Mouse (Mus musculus) layer of hippocampus, postnatal 10 days (tissue): ENCODE data around the gene Nploc4. TPM values are rescaled to one million over a fixed set of nuclear protein-coding genes. Genes with fewer than 3 reads are reported as not detected.
A peak's percentile ranks its signal among the peaks of the same experiment; 100 is the strongest.
"Not testable (repeated sequence)": the region's sequence is repeated elsewhere in the genome, so short reads cannot be mapped to it uniquely, and the experiment has no call there.

ENCODE experiments used
- DNase-seq, 2 experiments: peaks; one replicate each; pipeline ENCODE4 v3.0.0; 2021; ENCODE audit warnings: low spot score in 2 of 2
- total RNA-seq, 2 experiments: library from RNA; stranded (reverse); gene quantifications; 2 replicates each; pipeline ENCODE4 v1.2.3; 2021

Gene Nploc4
- total RNA-seq, 2 experiments from 2014 or later, result 71.2 to 71.4 TPM

DNA sequence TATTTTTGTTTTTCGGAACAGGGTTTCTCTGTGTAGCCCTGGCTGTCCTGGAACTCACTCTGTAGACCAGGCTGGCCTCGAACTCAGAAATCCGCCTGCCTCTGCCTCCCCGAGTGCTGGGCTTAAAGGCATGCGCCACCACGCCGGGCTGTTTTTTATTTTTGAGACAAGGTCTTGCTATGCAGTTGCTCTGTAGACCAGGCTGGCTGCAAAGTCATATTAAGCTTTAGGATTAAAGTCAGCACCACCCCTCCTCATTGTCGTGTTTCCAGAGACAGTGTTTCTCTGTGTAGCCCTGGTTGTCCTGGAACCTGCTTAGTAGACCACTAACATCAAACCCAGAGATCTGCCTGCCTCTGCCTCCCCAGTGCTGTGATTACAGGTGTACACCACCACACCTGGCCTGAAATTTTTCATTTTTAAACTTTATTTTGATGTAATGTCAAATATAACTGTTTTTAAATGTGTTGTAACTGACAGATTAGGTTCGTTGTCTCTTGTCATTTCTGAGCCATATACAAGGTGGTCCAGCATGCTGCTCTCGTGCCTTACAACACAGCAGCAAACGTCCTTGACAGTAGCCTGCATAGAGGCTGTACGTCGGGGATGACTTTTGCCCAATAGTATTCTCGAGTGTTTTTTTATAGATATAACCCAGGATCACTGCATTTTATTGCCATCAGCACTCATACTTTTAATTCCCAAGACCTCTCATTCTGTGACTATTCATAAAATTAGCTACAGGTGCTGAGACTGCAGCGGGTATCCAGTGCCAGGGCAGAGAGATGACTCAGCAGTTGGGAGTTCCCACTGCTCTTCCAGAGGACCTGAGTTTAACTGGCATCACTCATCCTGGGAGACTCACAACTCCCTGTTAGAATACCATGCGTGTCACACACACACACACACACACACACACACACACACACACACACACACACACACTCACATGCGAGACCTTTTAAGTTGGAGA lies 82.9 kb downstream of the Nploc4 start:
- DNase-seq, result no peak

DNA sequence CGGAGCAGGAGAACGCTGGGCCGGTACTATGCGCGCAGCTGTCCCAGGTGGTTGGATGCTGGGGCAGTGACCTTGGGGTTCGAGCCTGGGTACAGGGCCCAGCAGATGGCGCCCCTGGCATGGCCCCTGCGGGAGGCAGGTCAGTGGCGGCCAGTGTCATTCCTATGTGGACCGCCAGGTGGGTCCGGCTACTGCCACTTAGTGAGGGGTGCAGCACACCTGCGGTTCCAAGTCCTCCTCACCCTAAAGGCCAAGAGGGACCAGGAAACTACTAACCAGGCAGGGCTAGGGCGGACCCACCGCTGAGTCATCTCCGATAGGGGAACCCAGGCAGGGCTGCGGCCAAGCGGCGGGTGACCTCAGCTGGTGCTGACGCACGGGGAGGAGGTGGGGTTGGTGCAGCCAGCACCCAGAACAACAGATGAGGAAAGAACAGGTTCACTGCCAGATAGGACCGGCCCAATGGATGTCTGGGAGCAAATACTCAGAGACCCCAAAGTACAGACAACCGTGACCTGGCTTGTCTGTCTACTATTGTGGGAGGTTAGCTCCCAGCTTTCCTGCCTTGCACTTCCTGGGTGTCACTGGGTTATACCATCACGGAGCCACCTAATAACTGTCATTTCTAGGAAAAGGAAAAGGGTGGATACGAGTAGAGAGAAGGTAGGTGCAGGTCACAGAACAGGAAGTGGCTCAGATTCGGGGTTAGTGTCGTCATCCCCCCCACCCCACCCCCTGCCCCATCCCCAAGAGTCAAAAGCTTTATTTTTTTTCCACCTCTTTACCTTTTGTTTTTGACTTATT lies 83.8 kb downstream of the Nploc4 start:
- peak; percentile 71 to 79 for DNase-seq

DNA sequence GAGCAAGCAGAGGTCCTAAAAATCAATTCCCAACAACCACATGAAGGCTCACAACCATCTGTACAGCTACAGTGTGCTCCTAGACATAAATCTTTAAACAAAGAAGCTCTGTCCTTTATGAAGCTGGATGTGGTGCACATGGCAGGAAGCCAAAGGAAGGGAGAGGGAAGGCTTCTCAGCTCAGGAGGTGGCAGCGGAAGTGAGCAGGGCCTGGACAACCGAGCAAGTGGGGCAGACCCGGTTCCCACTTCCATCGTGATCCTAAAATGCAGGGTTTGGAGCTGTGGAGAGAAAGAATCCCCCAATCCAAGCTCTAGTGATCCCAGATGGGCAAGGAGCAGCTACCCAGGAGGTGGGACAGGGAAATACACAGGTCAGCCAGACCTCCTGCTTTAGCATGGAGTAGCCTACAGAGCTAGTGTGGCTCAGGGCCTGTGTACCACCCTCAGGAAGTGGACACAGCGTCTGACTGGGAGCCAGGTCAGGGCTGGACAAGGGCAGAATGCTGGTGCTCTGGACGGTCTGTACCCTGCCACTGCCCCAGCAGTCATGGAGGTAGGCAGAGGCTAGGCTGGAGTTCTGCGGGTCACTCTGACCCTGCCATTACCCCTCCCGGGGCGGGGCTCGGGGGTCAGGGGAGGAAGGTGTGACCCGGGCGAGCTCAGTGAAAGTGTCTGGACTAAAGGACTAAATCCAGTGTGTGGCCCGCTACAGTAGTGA lies 84.8 kb downstream of the Nploc4 start:
- peak; percentile 29 to 35 for DNase-seq

DNA sequence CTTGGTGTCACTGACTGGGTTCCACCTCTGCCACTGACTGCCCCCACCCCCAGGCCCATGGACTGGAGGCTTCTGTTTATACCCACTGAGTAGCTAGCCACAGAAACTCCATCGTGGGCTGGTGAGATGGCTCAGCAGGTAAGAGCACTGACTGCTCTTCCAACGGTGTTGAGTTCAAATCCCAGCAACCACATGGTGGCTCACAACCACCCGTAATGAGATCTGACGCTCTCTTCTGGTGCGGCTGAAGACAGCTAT lies 85.5 kb downstream of the Nploc4 start:
- not testable (repeated sequence) for DNase-seq

DNA sequence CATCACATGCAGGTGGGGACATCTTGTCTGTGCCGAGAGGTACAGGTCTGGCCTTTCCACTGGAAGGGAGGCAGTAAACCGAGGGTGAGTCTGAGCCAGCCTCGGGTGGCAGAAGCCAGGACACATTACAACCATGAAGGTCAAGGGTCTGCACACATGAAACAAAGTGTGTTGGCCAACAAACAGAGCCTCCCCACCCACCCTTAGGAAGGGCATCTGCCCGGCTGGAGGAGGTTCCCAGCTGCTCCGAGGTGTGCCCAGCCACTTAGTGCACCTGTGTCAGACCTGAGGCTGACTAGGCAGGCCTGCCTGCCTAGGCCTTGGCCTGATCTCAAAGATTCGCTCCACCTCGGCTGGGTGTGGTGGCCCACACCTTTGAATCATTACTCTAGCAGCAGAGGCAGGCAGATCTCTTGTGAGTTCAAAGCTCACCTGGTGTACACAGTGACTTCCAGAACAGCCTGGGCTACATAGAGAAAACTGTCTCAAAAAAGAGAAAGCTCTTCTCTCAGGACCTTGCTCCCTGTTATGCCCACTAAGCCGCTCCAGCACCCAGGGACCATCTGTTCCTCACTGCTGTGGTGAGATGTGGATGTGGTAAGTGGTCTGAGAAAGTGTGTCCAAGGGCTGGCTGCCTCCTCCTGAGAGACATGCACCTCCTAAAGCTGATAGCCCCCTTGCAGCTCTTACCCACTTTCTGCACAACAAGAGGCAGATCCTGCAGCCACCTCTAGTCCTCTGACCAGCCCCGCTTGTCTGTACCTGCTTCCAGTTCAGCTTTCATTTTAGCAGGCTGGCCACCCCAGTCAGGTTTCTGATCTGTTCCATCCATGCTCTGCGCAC lies 86.0 kb downstream of the Nploc4 start:
- DNase-seq, result peak in 1 of 2 experiments; percentile 21

DNA sequence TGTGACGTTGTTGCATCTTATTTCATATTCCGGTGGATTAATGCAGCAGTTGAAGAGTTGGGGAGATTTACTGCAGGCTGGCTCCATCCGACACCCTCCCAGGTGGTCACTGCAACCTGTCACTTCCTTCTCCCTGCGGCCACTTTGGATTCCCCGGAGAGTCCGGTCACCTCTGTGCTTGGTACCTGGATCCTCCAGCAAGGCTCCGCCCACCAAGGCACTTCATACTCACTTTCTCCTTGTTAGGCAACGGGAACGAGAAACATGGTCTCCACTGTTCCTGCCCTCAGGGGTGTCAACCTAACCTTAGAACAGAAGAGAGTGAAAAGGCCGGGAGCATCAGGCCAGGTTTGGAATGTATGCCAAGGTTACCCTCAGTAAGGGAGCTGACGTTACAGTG lies 86.8 kb downstream of the Nploc4 start:
- DNase-seq, result peak in 1 of 2 experiments; percentile 34

DNA sequence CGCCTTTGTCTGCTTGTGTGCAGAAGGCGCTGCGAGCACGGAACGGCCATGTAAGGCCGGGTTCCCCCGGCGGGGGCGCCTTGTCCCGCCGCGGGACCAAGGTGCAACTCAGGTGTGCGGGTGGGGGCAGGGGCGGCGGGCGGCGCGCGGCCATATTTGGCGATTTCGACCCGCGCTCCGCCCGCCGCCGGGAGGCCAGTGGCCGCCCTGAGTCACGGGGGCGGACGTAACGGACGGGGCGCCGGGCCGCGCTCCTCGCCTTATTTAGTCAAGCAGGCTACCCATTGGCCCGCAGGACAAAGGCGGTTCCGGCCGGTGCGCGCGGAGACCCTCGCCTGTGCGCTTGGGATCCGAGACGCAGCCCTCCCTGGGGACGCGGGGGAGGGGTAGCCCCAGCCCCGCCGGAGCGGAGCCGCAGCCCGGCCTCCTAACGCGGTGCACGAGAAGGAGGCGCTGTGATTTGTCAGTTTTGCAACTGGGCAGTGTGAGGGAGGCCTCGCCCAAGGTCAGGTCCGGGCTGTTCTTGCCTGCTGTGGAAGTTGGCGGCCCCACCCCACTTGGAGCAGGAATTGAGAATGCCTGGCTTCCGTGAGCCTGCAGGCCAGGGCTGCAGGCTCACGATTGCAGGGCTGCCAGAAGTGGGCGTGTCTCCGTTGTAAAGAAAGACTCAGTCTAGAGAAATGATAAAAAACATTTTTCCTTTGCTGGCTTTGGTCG lies 87.4 kb downstream of the Nploc4 start:
- DNase-seq, result peak; percentile 74 to 84

DNA sequence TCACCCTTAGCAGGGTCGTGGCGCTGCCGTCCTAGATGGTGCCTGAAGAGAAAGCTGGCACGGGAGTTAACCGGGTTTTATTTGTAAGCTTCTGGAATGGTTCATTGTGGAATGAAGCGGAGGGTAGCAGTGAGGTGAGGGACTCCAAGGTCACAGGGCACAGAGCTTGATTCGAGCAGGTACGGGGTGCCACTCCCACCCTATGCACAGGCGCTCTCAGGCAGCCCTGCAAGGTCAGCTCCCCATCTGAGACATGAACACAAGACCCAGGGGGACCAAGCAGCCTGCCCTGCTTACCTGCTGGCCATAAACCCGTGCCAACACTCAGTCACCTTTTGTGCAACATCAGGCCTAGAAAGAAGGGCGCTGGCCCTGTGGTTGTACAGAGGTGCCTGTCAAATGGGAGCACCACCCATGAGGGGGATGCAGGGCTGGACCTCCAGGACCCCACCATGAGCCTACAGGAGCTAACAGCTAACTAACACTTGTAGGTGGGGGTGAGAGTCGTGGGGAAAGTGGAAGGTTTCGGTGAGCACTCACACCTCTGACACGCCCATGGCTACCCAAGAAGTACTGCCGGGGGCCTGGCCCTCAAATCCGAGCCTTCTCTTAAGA lies 88.0 kb downstream of the Nploc4 start:
- peak; percentile 53 to 55 for DNase-seq

DNA sequence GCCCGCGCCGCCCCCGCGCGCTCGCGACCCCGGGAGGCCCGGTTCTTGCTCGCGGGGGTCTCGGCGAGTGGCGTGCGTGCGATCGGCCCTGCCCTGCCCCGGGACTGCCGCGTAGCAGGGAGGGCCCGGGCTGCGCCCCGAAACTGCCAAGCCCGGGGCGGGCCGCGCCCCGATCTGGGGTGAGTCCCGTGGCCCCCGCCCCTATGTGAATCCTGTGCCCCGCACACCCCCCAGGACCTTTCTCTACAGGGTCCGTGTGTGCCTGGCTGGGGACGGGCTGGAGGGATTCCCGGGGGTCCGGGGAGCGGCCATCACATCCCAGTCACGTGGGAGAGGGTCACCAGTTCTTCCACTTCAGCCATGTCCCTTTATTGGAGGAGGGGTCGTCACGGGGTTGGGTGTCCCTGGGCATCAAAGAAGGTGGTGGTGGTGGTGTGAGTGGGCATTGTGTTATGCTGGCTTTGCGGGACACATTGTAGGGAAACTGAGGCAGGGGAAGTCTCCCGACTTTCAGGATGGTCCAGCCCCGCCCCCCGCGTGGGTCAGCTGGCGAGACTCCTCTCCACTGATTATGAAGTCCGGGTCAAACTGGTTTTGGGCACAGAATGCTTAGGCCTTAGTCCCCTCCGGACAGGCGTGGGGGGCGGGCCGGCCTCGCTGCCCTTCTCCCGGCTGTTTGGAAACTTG lies 88.7 kb downstream of the Nploc4 start:
- DNase-seq, result peak; percentile 74 to 83

DNA sequence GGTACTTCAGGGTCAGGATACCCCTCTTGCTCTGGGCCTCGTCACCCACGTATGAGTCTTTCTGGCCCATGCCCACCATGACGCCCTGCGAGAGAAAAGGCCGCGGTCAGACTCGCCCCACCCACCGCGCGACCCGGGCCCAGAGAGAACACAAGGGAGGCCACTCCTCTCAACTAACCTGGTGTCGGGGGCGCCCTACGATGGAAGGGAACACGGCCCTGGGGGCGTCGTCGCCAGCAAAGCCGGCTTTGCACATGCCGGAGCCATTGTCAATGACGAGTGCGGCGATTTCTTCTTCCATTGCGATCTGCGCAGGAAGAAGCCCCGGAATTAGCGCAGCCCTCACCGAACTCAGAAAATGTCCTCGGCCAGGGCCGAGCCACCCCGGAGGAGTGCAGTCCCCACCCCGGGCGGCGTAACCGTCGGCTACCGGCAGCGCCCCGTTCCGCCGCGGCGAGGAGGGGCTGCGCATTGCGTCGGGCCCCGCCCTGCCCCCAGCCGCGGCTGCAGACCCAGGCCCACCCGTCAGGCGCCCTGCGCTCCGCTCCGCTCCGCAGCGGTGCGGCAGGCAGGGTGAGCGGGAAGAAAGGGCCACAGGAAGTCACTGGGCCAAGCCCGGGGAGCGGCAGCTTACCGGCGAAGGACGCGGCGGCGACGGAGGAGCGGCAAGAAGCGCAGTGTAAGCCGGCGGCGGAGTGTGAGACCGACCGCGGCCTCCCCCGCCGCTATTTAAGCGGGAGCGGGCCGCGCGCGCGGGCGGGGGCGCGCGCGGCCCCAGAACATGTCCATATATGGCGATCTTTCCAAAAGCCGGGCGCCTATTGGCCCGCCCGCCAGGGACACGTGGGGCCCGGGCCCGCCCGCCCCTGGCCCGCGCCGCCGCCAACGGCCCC lies 89.5 kb downstream of the Nploc4 start, which contains the start of gene Actg1:
TSS of gene Actg1 (minus strand) at position 752 of the 893 bp plus-strand sequence.
- peak; percentile 43 to 93 for DNase-seq

DNA sequence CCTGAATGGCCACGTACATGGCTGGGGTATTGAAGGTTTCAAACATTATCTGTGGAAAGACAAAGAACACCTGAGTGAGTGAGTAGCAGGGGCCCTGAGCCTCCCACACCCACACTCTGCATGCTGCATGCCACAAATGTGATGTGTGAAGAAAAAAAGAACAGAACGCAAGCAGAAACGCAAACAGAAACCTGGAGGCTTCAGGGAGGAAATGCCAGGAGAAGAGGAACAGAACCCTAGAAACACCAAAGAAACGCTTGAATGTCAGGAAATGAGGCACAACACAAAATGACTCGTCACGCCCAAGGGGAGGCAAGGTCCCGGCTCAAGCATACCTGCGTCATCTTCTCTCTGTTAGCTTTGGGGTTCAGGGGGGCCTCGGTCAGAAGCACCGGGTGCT lies 90.2 kb downstream of the Nploc4 start:
- DNase-seq, result peak; percentile 8 to 35

DNA sequence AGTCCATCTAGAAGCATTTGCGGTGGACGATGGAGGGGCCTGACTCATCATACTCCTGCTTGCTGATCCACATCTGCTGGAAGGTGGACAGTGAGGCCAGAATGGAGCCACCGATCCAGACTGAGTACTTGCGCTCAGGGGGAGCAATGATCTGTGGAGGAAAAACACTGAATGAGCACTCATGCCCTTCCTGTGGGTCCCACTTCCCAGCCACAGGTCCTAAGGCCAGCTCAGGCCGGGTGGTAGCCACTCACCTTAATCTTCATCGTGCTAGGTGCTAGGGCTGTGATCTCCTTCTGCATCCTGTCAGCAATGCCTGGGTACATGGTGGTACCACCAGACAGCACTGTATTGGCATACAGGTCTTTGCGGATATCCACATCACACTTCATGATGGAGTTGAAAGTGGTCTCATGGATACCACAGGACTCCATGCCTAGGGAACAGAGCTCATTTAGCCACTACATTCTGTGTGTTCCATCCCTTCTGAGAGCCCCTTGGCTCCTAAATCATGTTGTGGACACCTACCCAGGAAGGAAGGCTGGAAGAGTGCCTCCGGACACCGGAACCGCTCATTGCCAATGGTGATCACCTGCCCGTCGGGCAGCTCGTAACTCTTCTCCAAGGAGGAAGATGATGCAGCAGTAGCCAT lies 91.0 kb downstream of the Nploc4 start:
- peak in 1 of 2 experiments; percentile 23 for DNase-seq

DNA sequence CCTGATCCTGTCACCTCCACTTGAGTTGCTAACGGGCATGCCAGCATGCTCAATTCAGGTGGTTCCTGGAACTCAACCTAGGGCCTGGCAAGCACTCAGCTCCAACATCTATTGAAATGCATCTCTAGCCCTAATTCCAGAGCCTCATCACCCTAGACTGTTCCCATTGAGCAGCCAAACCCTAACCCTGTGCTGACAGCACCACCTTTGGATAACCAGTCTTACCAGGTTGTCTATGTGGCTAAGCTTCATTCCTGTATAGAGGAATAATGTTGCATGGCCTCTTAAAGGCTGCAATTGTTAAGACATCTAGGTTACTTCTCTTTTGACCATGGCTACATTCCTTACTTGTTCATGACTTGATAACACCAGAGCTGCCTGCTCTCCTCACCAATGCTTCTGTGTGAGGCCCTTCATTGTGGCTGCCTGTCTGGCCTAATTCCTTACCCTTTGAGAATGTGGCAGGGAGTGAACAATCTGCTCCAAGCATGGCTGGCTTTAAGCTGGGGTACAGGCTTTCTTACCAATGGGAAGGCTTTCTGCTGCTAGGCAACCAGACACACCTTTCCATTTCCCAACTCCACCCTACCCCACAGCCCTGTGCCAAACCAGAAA lies 92.3 kb downstream of the Nploc4 start:
- DNase-seq, result peak; percentile 11 to 30

DNA sequence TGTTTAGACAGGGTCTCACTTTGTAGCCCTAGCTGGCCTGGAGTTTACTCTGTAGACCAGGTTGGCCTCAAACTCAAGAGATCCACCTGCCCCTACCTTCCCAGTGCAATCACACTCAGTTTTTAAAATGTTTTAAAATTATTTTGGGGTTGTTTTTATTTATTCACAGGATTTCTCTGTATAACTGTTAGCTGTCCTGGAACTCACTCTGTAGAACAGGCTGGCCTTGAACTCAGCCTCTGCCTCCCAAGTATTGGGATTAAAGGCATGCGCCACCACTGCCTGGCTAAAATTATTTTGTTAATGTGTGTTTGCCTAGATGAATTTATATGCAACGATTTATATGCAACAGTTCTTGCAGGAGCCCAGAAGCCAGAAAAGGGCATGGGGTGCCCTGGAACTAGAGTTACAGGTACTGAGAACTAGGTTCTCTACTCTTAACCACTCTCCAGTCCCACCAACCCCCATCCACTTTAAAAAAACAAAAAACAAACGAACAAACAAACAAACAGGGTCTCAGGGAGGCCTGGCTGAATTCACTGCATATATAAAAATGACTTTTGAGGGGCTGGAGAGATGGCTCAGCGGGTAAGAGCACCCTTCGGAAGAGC lies 93.1 kb downstream of the Nploc4 start:
- DNase-seq, result peak in 1 of 2 experiments; percentile 15

DNA sequence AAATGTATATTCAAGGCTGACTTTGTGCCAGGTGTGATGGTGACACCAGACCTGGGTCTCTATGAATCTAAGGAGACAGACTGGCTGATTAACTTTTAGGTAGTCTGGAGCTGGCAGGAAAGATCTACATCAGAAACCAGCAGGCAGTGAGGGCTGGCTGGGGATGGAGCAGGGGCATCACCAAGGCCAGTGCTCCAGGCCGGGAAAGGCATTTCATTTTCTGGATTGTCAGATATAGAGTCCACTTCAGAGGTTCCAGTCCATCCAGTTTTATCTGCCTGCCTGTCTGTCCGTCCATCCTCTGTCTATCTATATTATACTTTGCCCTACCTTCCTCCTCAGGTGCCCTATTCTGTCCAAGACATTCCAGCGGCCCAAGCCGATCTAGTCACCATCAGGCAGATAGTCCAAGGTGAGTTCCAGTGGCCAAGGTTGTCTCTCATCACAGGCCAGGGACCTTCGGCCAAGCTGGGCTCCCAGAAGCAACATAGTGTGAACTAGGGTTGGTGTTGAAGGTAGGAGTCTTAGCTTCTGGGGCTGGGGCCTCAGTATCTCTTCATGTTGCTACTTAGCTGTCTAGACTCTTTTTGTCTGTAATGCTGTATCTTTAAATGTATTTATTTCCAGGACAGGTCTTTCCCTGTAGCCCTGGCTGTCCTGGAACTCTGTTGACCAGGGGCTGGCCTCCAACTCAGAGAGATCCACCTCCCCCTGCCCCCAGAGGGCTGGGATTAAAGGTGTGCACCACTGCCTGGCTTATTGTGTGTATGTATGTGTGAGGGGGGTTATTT lies 93.8 kb downstream of the Nploc4 start:
- peak in 1 of 2 experiments; percentile 14 for DNase-seq
